In the genomic region with DNA sequence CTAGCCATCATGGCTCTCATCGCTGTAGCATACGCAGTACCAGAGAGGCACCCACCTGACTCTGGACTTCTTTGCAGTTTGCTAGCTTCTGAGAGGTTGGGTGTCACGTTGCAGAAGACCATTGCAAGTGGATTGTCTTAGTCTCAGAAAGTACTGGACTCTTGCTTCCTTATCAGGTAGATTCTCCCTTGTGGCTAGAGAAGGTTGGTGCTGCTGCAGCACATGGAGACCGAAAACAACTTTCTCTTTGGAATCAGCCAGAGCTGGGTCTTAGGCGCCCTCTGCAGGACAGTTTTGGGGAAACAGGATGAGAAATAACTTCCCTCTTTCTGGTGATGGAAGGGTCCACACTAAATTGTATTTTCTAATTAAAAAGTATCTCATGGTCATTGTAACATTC, we compare ENCODE assay signal across 8 mouse cellular contexts.
DNase-seq lines count a peak whose midpoint lies in the region; ATAC-seq and TF ChIP-seq lines count a peak whose summit lies in the region.

No protein-coding gene starts in this region.

- TF ChIP-seq POLR2A in limb, embryonic 14.5 days (IDR thresholded peaks at IDR 0.05; ENCODE audit: borderline replicate concordance, extremely low read depth, insufficient read depth, insufficient read length): no peak

- H3K9me3 ChIP-seq in intestine, postnatal 0 days (ENCODE audit: control insufficient read depth): no peaks in the 10 kb centered on the region
- no peaks in the 10 kb centered on the region for H3K9me3 ChIP-seq in limb, embryonic 14.5 days (ENCODE audit: control insufficient read depth, low read length)
- no peaks in the 10 kb centered on the region for H3K9me3 ChIP-seq in stomach, embryonic 15.5 days

- H3K9ac ChIP-seq in intestine, postnatal 0 days (ENCODE audit: low read depth, low read length): no peak overlapping the region
- no peak overlapping the region for H3K9ac ChIP-seq in limb, embryonic 14.5 days (ENCODE audit: low read depth, low read length, severe bottlenecking)
- no peak overlapping the region for H3K9ac ChIP-seq in stomach, embryonic 15.5 days

- no peak overlapping the region for H3K4me3 ChIP-seq in intestine, postnatal 0 days (ENCODE audit: low read depth, low read length)
- H3K4me3 ChIP-seq in limb, embryonic 14.5 days (replicated peaks; ENCODE audit: low read length): no peak overlapping the region
- no peak overlapping the region for H3K4me3 ChIP-seq in stomach, embryonic 15.5 days (replicated peaks)

- no peaks in the 10 kb centered on the region for H3K36me3 ChIP-seq in intestine, postnatal 0 days (ENCODE audit: control insufficient read depth, insufficient read depth)
- H3K36me3 ChIP-seq in limb, embryonic 14.5 days (ENCODE audit: control insufficient read depth, insufficient read depth, low read length): no peaks in the 10 kb centered on the region
- H3K36me3 ChIP-seq in stomach, embryonic 15.5 days: no peaks in the 10 kb centered on the region

- DNase-seq in urinary bladder, adult 18-20 months (ENCODE audit: low spot score in 2 of 2): peak; percentile 37 to 61
- no peak for DNase-seq in urinary bladder, postnatal 10 days (ENCODE audit: low spot score)
- DNase-seq in cerebellum, postnatal 36 days: peak; percentile 79 to 89
- peak; percentile 38 for DNase-seq in gastrocnemius, postnatal 14 days
- DNase-seq in limb, embryonic 14.5 days (ENCODE audit: low spot score): peak; percentile 74

- intact Hi-C loops in gastrocnemius, postnatal 14 days (cut with DNase I; ENCODE audit: low total_unique reads): no loop called here

- no peak overlapping the region for H3K27ac ChIP-seq in intestine, postnatal 0 days (ENCODE audit: low read depth, low read length)
- no peak overlapping the region for H3K27ac ChIP-seq in limb, embryonic 14.5 days (replicated peaks; ENCODE audit: low read depth, low read length)
- no peak overlapping the region for H3K27ac ChIP-seq in stomach, embryonic 15.5 days

- 41% methylated on average over 5 of the region's 5 CpGs for WGBS in intestine, postnatal 0 days
- 49% methylated on average over 5 of the region's 5 CpGs for whole genome bisulfite sequencing in limb, embryonic 14.5 days
- WGBS in stomach, embryonic 15.5 days: 41% methylated on average over 5 of the region's 5 CpGs

- 0 out of 2 replicates have a peak overlapping the region, but pooled peaks have one; percentile 24 for H3K4me2 ChIP-seq in intestine, postnatal 0 days (replicated peaks; ENCODE audit: low read depth)
- no peak overlapping the region for H3K4me2 ChIP-seq in limb, embryonic 14.5 days (replicated peaks; ENCODE audit: low read depth, low read length, severe bottlenecking)
- H3K4me2 ChIP-seq in stomach, embryonic 15.5 days: no peak overlapping the region

- TF ChIP-seq CTCF in intestine, postnatal 0 days (IDR thresholded peaks at IDR 0.05; ENCODE audit: low read depth): peak; percentile 90

- H3K4me1 ChIP-seq in intestine, postnatal 0 days (replicated peaks; ENCODE audit: control insufficient read depth, insufficient read depth, low read length): no peaks in the 10 kb centered on the region
- H3K4me1 ChIP-seq in limb, embryonic 14.5 days (ENCODE audit: control insufficient read depth, insufficient read depth, low read length): no peaks in the 10 kb centered on the region
- H3K4me1 ChIP-seq in stomach, embryonic 15.5 days: no peaks in the 10 kb centered on the region

- ATAC-seq in intestine, postnatal 0 days: peak; percentile 55; the same call in 1 of the 2 replicates
- no peak for ATAC-seq in limb, embryonic 14.5 days (ENCODE audit: low FRiP score, low read depth)
- ATAC-seq in monocyte, adult 5-6 weeks (replicated peaks; ENCODE audit: insufficient number of reproducible peaks, low FRiP score, low TSS enrichment, poor library complexity, severe bottlenecking): peak; percentile 54; the same call in 1 of the 2 replicates
- peak; percentile 47; the same call in 1 of the 2 replicates for ATAC-seq in stomach, embryonic 15.5 days (ENCODE audit: insufficient read depth, low FRiP score, low read depth)

- H3K27me3 ChIP-seq in intestine, postnatal 0 days (replicated peaks; ENCODE audit: control insufficient read depth, insufficient read depth, low read length): no peaks in the 10 kb centered on the region
- H3K27me3 ChIP-seq in limb, embryonic 14.5 days (ENCODE audit: control insufficient read depth, insufficient read depth, low read length): no peaks in the 10 kb centered on the region
- no peaks in the 10 kb centered on the region for H3K27me3 ChIP-seq in stomach, embryonic 15.5 days (replicated peaks)
